Mouse (Mus musculus) spleen, embryonic (tissue): ENCODE measurements around the gene Catsperg1.
"Not testable (repeated sequence)": the region's sequence is repeated elsewhere in the genome, so short reads cannot be mapped to it uniquely, and the experiment has no call there.

Experiments
- CTCF ChIA-PET: fragments of 350-600 bp; sonication (Branson Sonifier 250); formaldehyde crosslinking; loops from one replicate; lab custom pipeline; 2022; lab: Charles Lee

The Catsperg1 gene

DNA sequence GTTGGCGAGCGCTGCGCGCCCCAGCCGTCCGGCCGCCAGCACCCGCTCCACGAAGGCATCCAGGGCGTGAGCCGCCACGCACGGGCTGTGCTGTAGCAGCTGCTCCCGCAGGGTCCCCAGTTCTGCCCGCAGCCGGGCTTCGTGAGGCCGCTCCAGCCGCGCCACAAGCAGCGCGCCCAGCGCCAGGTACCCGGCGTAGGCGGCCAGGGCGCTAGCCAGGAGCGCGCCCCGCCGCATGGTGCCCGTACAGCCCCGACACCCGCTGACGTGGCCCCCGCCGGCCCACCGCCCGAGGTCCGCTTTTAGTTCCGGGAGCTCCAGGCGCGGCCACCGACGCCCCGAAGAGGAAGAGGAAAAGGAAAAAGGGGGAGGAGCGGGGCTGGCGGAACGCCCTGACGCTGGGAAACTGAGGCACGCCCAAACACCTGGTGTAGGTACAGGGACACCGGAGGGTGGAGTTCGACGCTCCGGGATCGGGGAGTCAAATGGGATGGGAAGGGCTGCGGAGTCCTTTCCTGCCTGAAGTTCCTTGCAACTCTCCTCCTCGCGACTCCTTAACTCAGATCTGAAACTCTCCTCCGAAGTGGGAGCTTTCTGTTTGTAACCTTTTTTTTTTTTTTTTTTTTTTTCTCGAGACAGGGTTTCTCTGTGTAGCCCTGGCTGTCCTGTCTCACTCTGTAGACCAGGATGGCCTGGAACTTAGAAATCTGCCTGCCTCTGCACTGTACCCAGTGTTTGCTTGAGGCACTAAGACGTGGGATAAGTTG, 18.6 kb upstream of the Catsperg1 start, which contains the start of gene Kcnk6:
Kcnk6 (minus strand) TSS at position 269 of the 767 bp plus-strand sequence.
- CTCF ChIA-PET: interaction anchor here (0.6 kb wide), 2 partner anchors 67 to 443 kb away, joined by 5 to 6 read pairs; partner anchors contain the start of gene Rinl

DNA sequence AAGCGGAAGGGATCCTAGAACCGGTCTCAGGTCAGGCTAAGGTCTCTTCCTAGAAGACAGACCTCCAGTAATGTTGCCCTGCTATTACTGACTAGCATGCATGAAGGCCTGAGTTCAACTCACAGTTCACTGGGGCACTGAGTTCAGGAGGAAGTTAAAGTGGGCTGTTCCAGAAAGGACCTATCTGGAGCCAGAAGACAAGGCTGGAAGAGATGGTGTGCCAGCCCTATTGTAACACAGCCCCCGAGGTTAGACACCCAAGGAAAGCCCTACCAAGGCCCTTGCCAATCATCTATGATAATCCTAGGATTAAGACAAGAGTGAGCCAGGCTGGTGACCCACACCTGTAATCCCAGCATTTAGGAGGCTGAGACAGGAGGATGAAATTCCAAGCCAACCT, 17.7 kb upstream of the Catsperg1 start:
- CTCF ChIA-PET: no interaction called here

DNA sequence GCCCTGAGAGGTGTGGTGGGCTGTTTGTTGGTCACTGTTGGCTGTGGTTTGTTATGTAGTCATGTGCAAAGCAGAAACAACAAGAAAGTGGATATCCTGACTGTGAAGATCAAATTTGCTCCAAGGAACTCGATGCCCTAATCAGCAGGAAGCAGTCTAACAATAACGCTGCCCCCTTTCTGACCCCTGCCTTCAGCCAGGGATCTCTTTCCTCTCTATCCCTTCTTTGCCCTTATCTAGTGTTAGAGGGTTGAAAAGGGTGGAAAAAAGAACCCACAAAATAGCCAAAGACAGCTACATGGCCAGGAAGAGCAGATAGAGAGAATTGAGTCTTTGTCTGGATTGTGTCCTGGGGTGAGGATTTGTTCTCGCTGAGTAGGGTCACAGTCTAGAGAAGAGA, 16.7 kb upstream of the Catsperg1 start:
- CTCF ChIA-PET: no interaction called here

DNA sequence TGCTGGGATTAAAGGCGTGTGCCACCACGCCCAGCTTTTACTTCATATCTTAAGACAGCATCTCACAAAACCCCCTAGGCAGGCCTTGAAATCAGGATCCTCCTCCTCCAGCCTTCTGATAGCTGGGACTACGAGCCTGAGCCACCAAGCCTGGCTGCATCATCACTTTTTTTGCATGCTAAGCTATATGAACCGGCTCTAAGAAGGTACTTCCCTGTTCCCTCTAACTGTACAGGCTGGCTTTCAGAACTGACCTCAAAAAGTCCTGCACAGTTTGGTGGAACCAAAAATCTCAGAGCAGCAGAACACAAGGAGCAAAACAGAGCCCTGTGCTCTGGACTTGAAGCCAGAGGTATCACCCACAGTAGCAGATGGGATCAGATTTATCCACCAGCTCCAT, 14.4 kb upstream of the Catsperg1 start:
- CTCF ChIA-PET: no interaction called here

DNA sequence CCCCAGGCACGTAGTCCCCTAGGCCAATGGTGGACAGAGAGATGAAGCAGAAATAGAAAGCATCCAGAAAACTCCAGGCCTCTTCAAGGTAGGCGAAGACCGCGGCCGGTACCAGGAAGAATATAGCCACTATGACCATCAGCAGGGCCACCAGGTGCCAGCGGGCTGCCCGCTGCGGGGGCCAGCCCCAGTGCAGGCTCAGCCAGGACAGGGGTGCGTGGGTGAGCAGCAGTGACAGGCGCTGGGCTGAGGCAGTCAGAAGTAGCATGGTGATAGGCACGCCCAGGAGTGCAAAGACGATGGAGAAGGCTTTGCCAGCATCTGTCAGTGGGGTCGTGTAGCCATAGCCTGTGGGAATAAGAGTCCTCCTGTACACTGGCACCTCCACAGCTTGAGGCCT, 11.7 kb upstream of the Catsperg1 start:
- CTCF ChIA-PET: no interaction called here

DNA sequence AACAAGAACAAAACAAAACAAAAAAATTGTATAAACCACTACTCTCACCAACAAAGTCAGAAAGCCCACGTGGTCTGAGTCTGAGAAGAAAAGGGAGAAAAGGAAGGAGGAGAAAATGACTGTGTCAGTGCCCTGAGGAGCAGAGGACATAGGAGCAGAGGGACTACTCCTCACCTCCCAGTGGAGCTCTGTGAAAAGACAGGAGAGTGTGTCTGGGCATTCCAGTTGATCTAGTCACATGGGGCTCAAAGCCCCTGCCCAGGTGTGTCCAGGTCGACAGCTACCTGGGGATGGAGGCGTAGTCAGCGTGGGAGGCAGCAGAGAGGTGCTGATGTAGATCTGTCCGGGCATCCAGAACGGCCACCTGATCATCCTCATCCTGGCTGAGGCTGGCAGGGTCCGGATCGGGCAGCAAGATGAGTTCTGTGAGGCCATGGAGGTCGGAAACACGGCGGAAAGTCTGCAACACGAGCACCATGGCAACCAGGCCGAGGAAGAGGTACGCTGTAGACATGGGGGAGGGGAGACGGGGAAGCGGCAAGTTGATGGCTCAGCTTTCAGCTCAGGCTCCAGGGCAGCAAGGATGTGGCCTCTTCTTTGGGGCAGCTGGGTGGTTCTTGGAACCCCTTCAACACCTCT, 11.0 kb upstream of the Catsperg1 start:
- CTCF ChIA-PET: no interaction called here

DNA sequence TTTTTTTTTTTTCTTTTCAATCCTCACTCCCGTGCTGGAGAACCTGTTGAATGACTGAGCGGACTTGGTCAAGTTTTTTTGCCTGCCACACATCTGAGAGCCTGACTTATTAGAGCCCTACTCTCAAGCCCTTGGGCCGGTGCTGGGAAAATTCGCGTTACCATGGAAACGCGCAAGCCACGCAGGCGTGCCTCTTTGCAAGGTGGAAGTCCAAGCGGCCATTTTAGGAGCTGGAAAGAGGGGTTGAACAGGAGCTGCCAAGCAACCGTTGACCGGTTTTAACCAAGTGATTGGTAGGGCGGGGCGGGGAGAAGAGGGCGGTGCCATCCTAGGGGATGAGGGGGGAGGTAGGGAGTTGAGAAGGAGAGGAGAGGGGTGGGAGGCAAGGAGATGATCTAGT, 1.0 kb upstream of the Catsperg1 start:
- CTCF ChIA-PET: no interaction called here

DNA sequence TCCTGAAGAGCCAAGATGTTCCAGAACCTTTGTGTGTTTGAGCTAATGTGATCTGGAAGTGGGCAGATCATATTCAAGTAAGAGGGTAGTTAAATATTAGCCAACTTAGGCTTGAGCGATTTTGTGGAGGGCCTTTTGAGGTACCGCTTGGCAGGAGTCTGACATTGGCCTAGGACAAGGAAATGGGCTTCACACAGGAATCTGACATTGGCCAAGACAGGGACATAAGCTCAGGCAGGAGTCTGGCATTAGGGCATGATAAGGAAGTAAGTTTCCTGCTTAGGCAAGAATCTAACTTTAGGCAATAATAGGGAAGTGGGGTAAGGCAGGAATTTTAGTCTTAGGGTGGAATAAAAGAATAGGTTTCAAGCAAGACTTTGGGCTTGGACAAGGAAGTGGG, 401 bp upstream of the Catsperg1 start:
- CTCF ChIA-PET: interaction anchor here (0.7 kb wide), 2 partner anchors 23 to 36 kb away, joined by 7 to 13 read pairs; no protein-coding TSS in a partner anchor

DNA sequence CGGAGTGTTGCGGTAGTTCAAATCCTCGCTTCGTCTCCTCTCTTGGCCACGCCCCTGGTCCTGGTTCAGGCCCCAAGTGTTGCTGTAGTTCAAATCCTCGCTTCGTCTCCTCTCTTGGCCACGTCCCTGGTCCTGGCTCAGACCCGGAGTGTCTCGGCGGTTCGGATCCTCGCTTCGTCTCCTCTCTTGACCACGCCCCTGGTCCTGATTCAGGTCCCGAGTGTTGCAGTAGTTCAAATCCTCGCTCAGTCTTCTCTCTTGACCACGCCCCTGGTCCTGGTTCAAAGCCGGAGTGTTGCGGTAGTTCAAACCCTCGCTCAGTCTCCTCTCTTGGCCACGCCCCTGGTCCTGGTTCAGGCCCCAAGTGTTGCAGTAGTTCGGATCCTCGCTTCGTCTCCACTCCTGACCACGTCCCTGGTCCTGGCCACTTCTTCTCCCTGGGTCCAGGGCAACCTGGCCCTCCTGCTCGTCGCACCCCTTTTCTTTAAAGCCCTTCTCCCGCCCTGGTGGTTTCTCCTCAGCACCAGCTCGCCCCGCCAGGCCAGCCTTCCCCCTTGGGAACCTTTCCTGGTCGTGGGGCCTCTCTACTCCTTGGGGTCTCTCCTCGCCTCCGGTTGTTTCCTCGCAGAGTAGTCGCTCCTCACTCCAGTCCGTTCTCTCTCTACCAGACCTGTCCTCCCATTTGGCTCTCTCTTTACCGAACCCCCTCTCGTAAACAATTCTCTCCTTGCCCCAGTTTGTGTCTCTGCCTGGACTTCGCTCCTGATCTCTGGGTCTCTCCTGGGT, 867 bp downstream of the Catsperg1 start:
- CTCF ChIA-PET: interaction anchor here (1.0 kb wide), 1 partner anchor 11 kb away, joined by 3 read pairs; no protein-coding TSS in a partner anchor

DNA sequence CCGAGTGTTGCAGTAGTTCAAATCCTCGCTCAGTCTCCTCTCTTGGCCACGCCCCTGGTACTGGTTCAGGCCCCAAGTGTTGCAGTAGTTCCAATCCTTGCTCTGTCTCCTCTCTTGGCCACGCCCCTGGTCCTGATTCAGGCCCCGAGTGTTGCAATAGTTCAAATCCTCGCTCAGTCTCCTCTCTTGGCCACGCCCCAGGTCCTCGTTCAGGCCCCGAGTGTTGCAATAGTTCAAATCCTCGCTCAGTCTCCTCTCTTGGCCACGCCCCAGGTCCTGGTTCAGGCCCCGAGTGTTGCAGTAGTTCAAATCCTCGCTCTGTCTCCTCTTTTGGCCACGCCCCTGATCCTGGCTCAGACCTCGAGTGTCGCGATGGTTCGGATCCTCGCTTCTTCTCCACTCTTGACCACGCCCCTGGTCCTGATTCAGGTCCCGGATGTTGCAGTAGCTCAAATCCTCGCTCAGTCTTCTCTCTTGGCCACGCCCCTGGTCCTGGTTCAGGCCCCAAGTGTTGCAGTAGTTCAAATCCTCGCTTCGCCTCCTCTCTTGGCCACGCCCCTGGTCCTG, 1.6 kb downstream of the Catsperg1 start:
- CTCF ChIA-PET: interaction anchor here (1.0 kb wide), 1 partner anchor 11 kb away, joined by 3 read pairs; no protein-coding TSS in a partner anchor

DNA sequence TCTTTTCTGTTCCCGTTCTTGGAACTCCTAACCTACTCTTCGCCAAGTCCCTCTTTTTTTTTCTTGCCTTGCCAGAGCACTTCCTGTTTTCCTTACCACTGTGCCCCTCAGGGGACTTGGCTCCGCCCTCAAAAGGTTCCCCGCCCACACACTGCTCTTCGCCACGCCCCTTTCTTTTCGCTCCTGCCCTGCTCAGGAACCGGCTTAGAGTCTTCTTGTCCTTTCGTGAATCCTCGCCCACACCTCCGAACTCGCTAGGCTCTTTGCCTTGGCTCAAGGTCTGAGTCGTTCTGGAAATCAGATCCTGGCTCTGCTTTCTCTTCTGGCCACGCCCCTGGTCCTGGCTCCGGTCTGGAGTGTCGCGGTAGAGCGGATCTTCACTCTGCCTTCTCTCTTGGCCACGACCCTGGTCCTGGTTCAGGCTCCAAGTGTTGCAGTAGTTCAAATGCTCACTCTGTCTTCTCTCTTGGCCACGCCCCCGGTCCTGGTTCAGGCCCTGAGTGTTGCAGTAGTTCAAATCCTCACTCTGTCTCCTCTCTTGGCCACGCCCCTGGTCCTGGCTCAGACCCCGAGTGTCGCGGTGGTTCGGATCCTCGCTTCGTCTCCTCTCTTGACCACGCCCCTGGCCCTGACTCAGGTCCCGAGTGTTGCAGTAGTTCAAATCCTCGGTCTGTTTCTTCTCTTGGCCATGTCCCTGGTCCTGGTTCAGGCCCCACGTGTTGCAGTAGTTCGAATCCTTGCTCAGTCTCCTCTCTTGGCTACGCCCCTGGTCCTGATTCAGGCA, 2.2 kb downstream of the Catsperg1 start:
- CTCF ChIA-PET: interaction anchor here (1.0 kb wide), 1 partner anchor 12 kb away, joined by 3 read pairs; no protein-coding TSS in a partner anchor

DNA sequence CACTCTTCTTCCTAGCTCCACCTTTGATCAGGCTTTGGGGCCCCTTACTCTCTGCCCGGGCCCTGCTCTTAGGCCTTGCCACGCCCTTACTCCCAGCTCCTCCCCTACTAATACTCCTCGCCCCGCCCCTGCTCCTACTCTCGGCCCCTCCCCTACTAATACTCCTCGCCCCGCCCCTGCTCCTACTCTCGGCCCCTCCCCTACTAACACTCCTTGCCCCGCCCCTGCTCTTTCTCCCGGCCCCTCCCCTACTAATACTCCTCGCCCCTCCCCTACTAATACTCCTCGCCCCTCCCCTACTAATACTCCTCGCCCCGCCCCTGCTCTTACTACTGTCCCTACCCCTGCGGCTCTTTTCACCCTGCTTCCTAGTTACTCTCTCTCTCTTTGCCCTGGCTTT, 2.8 kb downstream of the Catsperg1 start:
- CTCF ChIA-PET: not testable (repeated sequence)

DNA sequence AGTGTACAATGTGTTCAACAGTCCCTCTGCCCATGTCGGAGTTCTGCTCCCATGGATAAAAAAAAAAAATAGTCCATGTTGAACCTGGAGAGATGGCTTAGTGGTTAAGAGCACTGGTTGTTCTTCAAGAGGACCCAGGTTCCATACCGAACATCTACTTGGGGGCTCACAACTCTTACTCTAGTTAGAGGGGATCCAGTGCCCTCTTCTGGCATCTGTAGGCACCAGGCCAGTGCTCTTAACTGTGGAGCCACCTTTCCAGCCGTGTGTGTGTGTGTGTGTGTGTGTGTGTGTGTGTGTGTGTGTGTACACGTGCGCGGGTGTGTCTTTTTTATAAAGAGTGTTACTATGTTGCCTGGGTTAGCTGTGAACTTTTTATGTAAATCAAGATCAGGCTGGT, 11.3 kb downstream of the Catsperg1 start:
- CTCF ChIA-PET: no interaction called here

DNA sequence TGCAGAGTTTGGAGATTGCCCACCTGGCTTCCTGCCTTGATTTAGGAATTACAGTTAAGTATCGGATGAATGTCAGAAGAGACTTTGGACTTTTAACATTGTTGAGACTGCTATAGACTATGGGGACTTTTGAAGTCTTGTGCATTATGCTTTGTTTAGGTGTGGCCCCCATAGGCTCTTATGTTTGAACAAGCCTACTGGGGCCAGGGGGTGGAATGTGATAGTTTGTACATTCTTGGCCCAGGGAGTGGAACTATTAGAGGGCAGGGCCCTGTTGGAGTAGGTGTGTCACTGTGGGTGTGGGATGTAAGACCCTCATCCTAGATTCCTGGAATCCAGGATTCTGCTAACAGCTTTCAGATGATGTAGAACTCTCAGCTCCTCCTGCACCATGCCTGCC, 19.6 kb downstream of the Catsperg1 start:
- CTCF ChIA-PET: not testable (repeated sequence)

DNA sequence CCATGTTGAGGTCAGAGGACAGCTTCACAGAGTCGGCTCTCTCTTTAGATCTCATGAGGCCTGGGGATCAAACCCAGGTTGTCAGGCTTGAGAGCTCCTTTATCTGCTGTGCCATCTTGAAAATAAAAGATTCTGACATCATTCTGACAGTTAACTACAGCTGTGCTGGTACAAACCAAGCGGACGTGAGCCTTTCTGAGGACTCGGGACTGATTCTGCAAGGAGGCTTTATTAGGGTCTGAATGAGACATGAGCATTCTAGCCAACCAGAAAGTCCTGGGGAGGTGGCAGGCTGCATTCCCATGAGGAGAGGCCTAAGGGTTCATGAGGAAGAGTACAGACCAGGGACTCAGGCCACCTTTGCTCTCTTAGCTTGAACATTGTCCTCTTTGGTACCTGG, 32.5 kb downstream of the Catsperg1 start:
- CTCF ChIA-PET: not testable (repeated sequence)

DNA sequence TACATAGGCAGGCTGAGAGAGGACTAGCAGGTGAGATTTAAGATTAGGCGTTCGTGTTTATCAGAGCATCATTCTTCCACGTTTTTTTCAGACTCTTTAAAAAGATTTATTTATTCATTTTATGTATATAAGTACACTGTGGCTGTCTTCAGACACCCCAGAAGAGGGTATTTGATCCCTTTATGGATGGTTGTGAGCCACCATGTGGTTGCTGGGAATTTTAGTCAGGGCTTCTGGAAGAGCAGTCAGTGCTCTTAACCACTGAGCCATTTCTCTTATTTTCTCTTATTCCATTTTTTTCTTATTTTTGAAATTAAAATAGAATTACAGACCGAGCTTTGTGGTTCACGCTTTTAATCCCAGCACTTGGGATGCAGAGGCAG, 33.0 kb downstream of the Catsperg1 start:
- CTCF ChIA-PET: no interaction called here

DNA sequence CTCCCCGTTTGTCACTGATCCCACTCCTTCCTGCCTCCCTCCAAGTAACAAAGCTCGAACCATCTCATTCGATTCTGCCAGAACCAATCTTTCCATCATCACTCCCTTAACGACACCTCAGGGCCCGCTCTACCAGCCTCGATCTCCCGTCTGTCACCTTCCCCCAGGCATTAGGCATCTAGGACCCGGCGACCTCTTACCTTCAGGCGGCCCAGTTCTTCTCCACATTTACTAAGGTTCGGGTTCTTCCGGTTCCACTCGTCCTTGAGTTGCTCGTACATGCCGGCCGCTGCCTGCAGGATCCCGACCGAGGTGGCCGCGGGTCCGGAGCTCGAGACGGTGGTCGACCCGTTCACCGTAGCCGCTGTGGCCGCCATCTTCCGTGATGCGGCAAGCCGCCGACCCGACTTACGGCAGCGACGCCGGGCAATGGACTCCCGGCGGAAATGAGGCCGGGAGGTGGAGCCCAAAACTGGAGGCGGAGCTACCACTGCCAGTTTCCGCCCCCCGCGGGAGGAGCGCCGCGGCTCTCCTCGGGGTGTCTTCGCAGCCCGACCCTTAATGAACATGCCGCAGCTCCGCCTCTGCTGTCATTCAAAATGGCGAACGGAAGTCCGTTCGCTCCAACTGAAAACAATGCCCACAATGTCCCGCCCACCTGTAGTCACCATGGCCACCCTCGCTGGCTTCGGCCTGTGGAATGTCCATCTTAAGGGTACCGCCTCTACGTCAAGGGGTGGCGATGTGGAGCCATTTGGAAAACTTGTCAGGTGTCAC, 33.6 kb downstream of the Catsperg1 start, which contains the start of gene Psmd8:
Psmd8 (minus strand) TSS at position 625 of the 777 bp plus-strand sequence.
- CTCF ChIA-PET: no interaction called here

DNA sequence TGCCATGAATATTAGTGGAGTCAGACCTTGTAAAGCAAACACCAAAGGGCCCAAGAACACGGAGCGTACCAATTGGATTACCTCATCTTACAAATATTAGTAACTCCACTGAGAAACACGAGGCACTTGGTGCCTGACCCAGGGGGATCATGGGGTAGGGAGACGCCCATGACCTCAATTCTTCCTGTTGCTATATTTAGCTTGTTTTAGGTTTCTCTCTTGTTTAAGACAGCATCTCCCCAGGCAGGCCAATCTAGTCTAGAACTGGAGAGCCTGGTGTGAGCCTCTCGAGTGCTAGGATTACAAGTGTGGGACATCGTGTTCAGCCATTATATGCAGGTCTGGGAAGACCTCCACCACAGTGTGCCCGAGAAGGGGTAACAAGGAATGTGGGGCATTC, 34.5 kb downstream of the Catsperg1 start:
- CTCF ChIA-PET: interaction anchor here (0.6 kb wide), 1 partner anchor 110 kb away, joined by 4 read pairs; the partner anchor contains the start of gene Ppp1r14a

DNA sequence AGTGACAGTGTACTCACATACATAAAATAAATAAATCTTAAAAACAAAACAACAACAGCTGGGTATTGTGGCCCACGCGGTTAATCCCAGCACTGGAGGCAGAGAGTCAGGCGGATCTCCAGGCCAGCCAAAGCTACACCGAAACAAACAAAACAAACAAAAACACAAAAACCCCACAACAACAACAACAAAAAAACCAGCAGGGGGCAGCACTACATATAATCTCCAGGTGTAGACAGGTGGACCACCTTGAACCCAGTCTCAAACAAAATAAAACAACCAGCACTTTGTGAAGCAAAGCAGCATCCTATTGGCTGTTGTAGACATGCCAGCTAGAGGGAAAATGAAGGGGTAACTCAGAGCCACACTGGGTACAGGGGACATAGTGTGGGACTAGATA, 35.7 kb downstream of the Catsperg1 start:
- CTCF ChIA-PET: interaction anchor here (0.5 kb wide), 1 partner anchor 36 kb away, joined by 7 read pairs; the partner anchor contains the start of gene Catsperg1
